Mouse (Mus musculus): ENCODE measurements at regions not wholly inside any gene's neighbourhood (a gene's known extent, or its start where the extent isn't known, plus 50 kb on each side); places are given as distances from the start of the nearest gene placed in this dataset.

- Histone ChIP-seq H3K4me3 (ENCODE audit: low read depth, low read length) (no peak overlapping the region), H3K9me3 (ENCODE audit: control insufficient read depth, low read length) (no peaks in the 10 kb centered on the region), H3K4me1 (replicated peaks; ENCODE audit: control insufficient read depth, insufficient read depth) (no peaks in the 10 kb centered on the region), H3K9ac (ENCODE audit: low read length) (no peak overlapping the region), H3K4me2 (replicated peaks; ENCODE audit: low read depth) (no peak overlapping the region), H3K36me3 (ENCODE audit: control insufficient read depth, insufficient read depth, low read length) (no peaks in the 10 kb centered on the region), H3K27ac (replicated peaks) (no peak overlapping the region), H3K27me3 (ENCODE audit: control insufficient read depth, insufficient read depth, low read length) (no peaks in the 10 kb centered on the region)
- DNase-seq (ENCODE audit: low spot score) (no peak), ATAC-seq (ENCODE audit: low FRiP score, low TSS enrichment) (no peak)
- 40% methylated on average over 2 of the region's 2 CpGs for WGBS
- no peak for TF ChIP-seq EP300 (optimal IDR thresholded peaks at IDR 0.05)
These were observed 395.0 kb upstream of the Klhl29 start for GRCm38 (mm10) chr12:5770531-5770930.

- no peak overlapping the region for H3K4me3 ChIP-seq (ENCODE audit: low read depth, low read length)
- 53% methylated on average over 6 of the region's 6 CpGs for WGBS
- no peaks in the 10 kb centered on the region for H3K4me1 ChIP-seq (replicated peaks; ENCODE audit: control insufficient read depth, insufficient read depth)
- H3K27ac ChIP-seq (replicated peaks): no peak overlapping the region
- no peak overlapping the region for H3K4me2 ChIP-seq (replicated peaks; ENCODE audit: low read depth)
- ATAC-seq (ENCODE audit: low FRiP score, low TSS enrichment): no peak
- H3K27me3 ChIP-seq (ENCODE audit: control insufficient read depth, insufficient read depth, low read length): no peaks in the 10 kb centered on the region
- TF ChIP-seq CTCF (IDR thresholded peaks at IDR 0.05; ENCODE audit: low read depth) (no peak), EP300 (optimal IDR thresholded peaks at IDR 0.05) (no peak)
- no peaks in the 10 kb centered on the region for H3K36me3 ChIP-seq (ENCODE audit: control insufficient read depth, insufficient read depth, low read length)
- no peaks in the 10 kb centered on the region for H3K9me3 ChIP-seq (ENCODE audit: control insufficient read depth, low read length)
- no peak overlapping the region for H3K9ac ChIP-seq (ENCODE audit: low read length)
- no peak for DNase-seq (ENCODE audit: low spot score)
These were observed 389.1 kb upstream of the Klhl29 start for GRCm38 (mm10) chr12:5764445-5765170.

GRCm38 (mm10) chr12:5764026-5764425, 388.5 kb upstream of the Klhl29 start:
- no peak overlapping the region for H3K27ac ChIP-seq (replicated peaks)
- ATAC-seq (ENCODE audit: low FRiP score, low TSS enrichment) (no peak), DNase-seq (ENCODE audit: low spot score) (no peak)
- H3K4me2 ChIP-seq (replicated peaks; ENCODE audit: low read depth): no peak overlapping the region
- no peaks in the 10 kb centered on the region for H3K9me3 ChIP-seq (ENCODE audit: control insufficient read depth, low read length)
- H3K4me3 ChIP-seq (ENCODE audit: low read depth, low read length): no peak overlapping the region
- no peak overlapping the region for H3K9ac ChIP-seq (ENCODE audit: low read length)
- WGBS: 62% methylated on average over 1 of the region's 1 CpGs
- H3K27me3 ChIP-seq (ENCODE audit: control insufficient read depth, insufficient read depth, low read length): no peaks in the 10 kb centered on the region
- TF ChIP-seq EP300 (optimal IDR thresholded peaks at IDR 0.05) (no peak), CTCF (IDR thresholded peaks at IDR 0.05; ENCODE audit: low read depth) (no peak)
- no peaks in the 10 kb centered on the region for H3K4me1 ChIP-seq (replicated peaks; ENCODE audit: control insufficient read depth, insufficient read depth)
- no peaks in the 10 kb centered on the region for H3K36me3 ChIP-seq (ENCODE audit: control insufficient read depth, insufficient read depth, low read length)

- Histone ChIP-seq H3K27me3 (ENCODE audit: control insufficient read depth, insufficient read depth, low read length) (no peaks in the 10 kb centered on the region), H3K4me3 (ENCODE audit: low read depth, low read length) (no peak overlapping the region), H3K9me3 (ENCODE audit: control insufficient read depth, low read length) (no peaks in the 10 kb centered on the region), H3K4me1 (replicated peaks; ENCODE audit: control insufficient read depth, insufficient read depth) (no peaks in the 10 kb centered on the region), H3K4me2 (replicated peaks; ENCODE audit: low read depth) (no peak overlapping the region), H3K9ac (ENCODE audit: low read length) (no peak overlapping the region), H3K27ac (replicated peaks) (no peak overlapping the region), H3K36me3 (ENCODE audit: control insufficient read depth, insufficient read depth, low read length) (no peaks in the 10 kb centered on the region)
- TF ChIP-seq CTCF (IDR thresholded peaks at IDR 0.05; ENCODE audit: low read depth): no peak
- TF ChIP-seq EP300 (optimal IDR thresholded peaks at IDR 0.05): no peak
- ATAC-seq (ENCODE audit: low FRiP score, low TSS enrichment) (no peak), DNase-seq (ENCODE audit: low spot score) (no peak)
- WGBS: 45% methylated on average over 6 of the region's 6 CpGs
These were observed 386.9 kb upstream of the Klhl29 start for GRCm38 (mm10) chr12:5762306-5762927.

- Histone ChIP-seq H3K4me3 (ENCODE audit: low read depth, low read length) (no peak overlapping the region), H3K36me3 (ENCODE audit: control insufficient read depth, insufficient read depth, low read length) (no peaks in the 10 kb centered on the region), H3K27ac (replicated peaks) (no peak overlapping the region), H3K4me1 (replicated peaks; ENCODE audit: control insufficient read depth, insufficient read depth) (no peaks in the 10 kb centered on the region), H3K9ac (ENCODE audit: low read length) (no peak overlapping the region), H3K9me3 (ENCODE audit: control insufficient read depth, low read length) (no peaks in the 10 kb centered on the region), H3K4me2 (replicated peaks; ENCODE audit: low read depth) (no peak overlapping the region), H3K27me3 (ENCODE audit: control insufficient read depth, insufficient read depth, low read length) (no peaks in the 10 kb centered on the region)
- no peak for DNase-seq (ENCODE audit: low spot score)
- 70% methylated on average over 3 of the region's 3 CpGs for WGBS
- no peak for ATAC-seq (ENCODE audit: low FRiP score, low TSS enrichment)
- TF ChIP-seq EP300 (optimal IDR thresholded peaks at IDR 0.05) (no peak), CTCF (IDR thresholded peaks at IDR 0.05; ENCODE audit: low read depth) (no peak)
These were observed 384.0 kb upstream of the Klhl29 start for GRCm38 (mm10) chr12:5759485-5759884.

GRCm38 (mm10) chr12:5757766-5758165, 382.3 kb upstream of the Klhl29 start:
- H3K27ac ChIP-seq (replicated peaks): no peak overlapping the region
- ATAC-seq (ENCODE audit: low FRiP score, low TSS enrichment) (no peak), DNase-seq (ENCODE audit: low spot score) (no peak)
- no peak overlapping the region for H3K4me2 ChIP-seq (replicated peaks; ENCODE audit: low read depth)
- TF ChIP-seq EP300 (optimal IDR thresholded peaks at IDR 0.05) (no peak), CTCF (IDR thresholded peaks at IDR 0.05; ENCODE audit: low read depth) (no peak)
- no peaks in the 10 kb centered on the region for H3K9me3 ChIP-seq (ENCODE audit: control insufficient read depth, low read length)
- H3K9ac ChIP-seq (ENCODE audit: low read length): no peak overlapping the region
- no peaks in the 10 kb centered on the region for H3K27me3 ChIP-seq (ENCODE audit: control insufficient read depth, insufficient read depth, low read length)
- whole genome bisulfite sequencing: 49% methylated on average over 2 of the region's 2 CpGs
- H3K36me3 ChIP-seq (ENCODE audit: control insufficient read depth, insufficient read depth, low read length): no peaks in the 10 kb centered on the region
- H3K4me1 ChIP-seq (replicated peaks; ENCODE audit: control insufficient read depth, insufficient read depth): no peaks in the 10 kb centered on the region
- H3K4me3 ChIP-seq (ENCODE audit: low read depth, low read length): no peak overlapping the region

Measured in stomach, postnatal 0 days (tissue).